Mouse (Mus musculus): Measurements from ENCODE around the gene Tmem210. TPM values are rescaled to one million over a fixed set of nuclear protein-coding genes. Genes with fewer than 3 reads are reported as not detected.

Gene Tmem210
- polyA plus RNA-seq, 2 experiments, result not detected

DNA sequence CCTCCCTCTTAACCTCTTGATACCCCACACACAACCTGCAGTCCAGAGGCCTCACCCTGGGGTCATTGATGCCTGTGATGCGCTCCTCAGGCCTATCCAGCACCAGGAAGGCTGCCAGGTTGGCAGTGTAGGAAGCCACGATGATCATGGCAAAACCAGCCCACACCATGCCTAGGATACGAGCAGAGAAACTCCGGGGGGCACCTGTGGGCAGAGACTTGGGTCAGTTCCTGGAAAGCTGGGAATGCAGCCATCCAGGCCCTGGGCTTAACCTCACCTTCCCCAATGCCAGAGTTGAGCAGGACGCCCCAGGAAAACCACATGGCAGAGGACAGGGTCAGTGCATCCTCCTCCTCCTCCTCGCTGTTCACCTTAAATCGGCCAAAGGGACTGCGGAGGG lies 9.1 kb downstream of the Tmem210 start:
- WGBS (ENCODE audit: insufficient replicate concordance), result 60% methylated on average over 8 of the region's 8 CpGs

GRCm38 (mm10) chr2:25298046-25298445 lies 10.1 kb downstream of the Tmem210 start:
- H3K36me3 ChIP-seq (replicated peaks; ENCODE audit: control insufficient read depth, insufficient read depth, low read depth), result no peaks in the 10 kb centered on the region
- H3K9ac ChIP-seq (replicated peaks), result no peak overlapping the region
- no peaks in the 10 kb centered on the region for H3K4me1 ChIP-seq (replicated peaks; ENCODE audit: control insufficient read depth in 2 of 2, insufficient read depth in 2 of 2, low read length in 1 of 2)
- H3K4me3 ChIP-seq (ENCODE audit: insufficient read depth in 1 of 2, low read depth in 2 of 2, low read length in 2 of 2), result no peak overlapping the region
- DNase-seq (ENCODE audit: low read depth in 3 of 3, low spot score in 3 of 3) (no peak), ATAC-seq (ENCODE audit: insufficient read depth) (no peak)
- 62% methylated on average over 10 of the region's 10 CpGs for WGBS (ENCODE audit: insufficient replicate concordance)
- TF ChIP-seq CTCF (IDR thresholded peaks at IDR 0.05; ENCODE audit: low read depth) (no peak), EP300 (IDR thresholded peaks at IDR 0.05; ENCODE audit: low read depth) (no peak)
- H3K9me3 ChIP-seq (ENCODE audit: control insufficient read depth, low read length), result no peaks in the 10 kb centered on the region
- H3K27me3 ChIP-seq (ENCODE audit: control insufficient read depth, insufficient read depth, low read length), result peaks cover 3% of the 10 kb centered on the region
- H3K4me2 ChIP-seq (ENCODE audit: low read depth), result no peak overlapping the region
- H3K27ac ChIP-seq, result no peak overlapping the region

More for the DNA sequence above, 9.1 kb downstream of the Tmem210 start:
- Histone ChIP-seq H3K4me3 (ENCODE audit: insufficient read depth in 1 of 2, low read depth in 2 of 2, low read length in 2 of 2) (no peak overlapping the region), H3K27ac (no peak overlapping the region), H3K9me3 (ENCODE audit: control insufficient read depth, low read length) (no peaks in the 10 kb centered on the region), H3K9ac (replicated peaks) (no peak overlapping the region), H3K4me2 (ENCODE audit: low read depth) (no peak overlapping the region), H3K36me3 (replicated peaks; ENCODE audit: control insufficient read depth, insufficient read depth, low read depth) (no peaks in the 10 kb centered on the region), H3K4me1 (replicated peaks; ENCODE audit: control insufficient read depth in 2 of 2, insufficient read depth in 2 of 2, low read length in 1 of 2) (no peaks in the 10 kb centered on the region), H3K27me3 (ENCODE audit: control insufficient read depth, insufficient read depth, low read length) (peaks cover 11% of the 10 kb centered on the region)
- ATAC-seq (ENCODE audit: insufficient read depth) (no peak), DNase-seq (ENCODE audit: low read depth in 3 of 3, low spot score in 3 of 3) (no peak)
- TF ChIP-seq EP300 (IDR thresholded peaks at IDR 0.05; ENCODE audit: low read depth), result no peak
- no peak for TF ChIP-seq CTCF (IDR thresholded peaks at IDR 0.05; ENCODE audit: low read depth)

DNA sequence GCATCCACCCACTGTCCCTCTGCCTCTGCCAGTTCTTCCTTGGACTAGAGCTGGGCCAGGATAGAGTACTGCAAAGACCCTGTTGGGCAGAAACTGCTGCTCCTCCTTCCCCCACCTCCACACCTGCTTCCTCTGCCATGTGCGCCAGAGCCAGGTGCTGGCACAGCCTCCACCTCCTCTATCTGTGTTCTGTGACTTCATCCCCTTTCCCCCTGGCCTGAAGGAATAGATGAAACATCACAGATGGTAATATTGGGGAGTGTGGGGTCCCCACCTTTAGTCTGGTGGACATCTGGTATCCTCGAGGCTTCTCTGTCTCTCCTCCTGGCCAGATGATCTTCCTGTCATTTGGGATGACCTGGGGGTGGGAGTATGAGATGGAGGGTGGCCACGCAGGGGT lies 15.5 kb downstream of the Tmem210 start:
- ATAC-seq (ENCODE audit: insufficient read depth), result no peak
- Histone ChIP-seq H3K4me1 (replicated peaks; ENCODE audit: control insufficient read depth in 2 of 2, insufficient read depth in 2 of 2, low read length in 1 of 2) (peaks cover 0 to 2% of the 10 kb centered on the region in 2 experiments; a peak in 1 of 4 replicates), H3K4me3 (ENCODE audit: insufficient read depth in 1 of 2, low read depth in 2 of 2, low read length in 2 of 2) (no peak overlapping the region), H3K27ac (no peak overlapping the region), H3K4me2 (ENCODE audit: low read depth) (no peak overlapping the region), H3K36me3 (replicated peaks; ENCODE audit: control insufficient read depth, insufficient read depth, low read depth) (no peaks in the 10 kb centered on the region), H3K9ac (replicated peaks) (no peak overlapping the region), H3K9me3 (ENCODE audit: control insufficient read depth, low read length) (no peaks in the 10 kb centered on the region), H3K27me3 (ENCODE audit: control insufficient read depth, insufficient read depth, low read length) (peaks cover 18% of the 10 kb centered on the region)
- no peak for TF ChIP-seq EP300 (IDR thresholded peaks at IDR 0.05; ENCODE audit: low read depth)
- TF ChIP-seq CTCF (IDR thresholded peaks at IDR 0.05; ENCODE audit: low read depth), result no peak
- no peak for DNase-seq (ENCODE audit: low read depth in 3 of 3, low spot score in 3 of 3)
- 46% methylated on average over 3 of the region's 3 CpGs for WGBS (ENCODE audit: insufficient replicate concordance)

DNA sequence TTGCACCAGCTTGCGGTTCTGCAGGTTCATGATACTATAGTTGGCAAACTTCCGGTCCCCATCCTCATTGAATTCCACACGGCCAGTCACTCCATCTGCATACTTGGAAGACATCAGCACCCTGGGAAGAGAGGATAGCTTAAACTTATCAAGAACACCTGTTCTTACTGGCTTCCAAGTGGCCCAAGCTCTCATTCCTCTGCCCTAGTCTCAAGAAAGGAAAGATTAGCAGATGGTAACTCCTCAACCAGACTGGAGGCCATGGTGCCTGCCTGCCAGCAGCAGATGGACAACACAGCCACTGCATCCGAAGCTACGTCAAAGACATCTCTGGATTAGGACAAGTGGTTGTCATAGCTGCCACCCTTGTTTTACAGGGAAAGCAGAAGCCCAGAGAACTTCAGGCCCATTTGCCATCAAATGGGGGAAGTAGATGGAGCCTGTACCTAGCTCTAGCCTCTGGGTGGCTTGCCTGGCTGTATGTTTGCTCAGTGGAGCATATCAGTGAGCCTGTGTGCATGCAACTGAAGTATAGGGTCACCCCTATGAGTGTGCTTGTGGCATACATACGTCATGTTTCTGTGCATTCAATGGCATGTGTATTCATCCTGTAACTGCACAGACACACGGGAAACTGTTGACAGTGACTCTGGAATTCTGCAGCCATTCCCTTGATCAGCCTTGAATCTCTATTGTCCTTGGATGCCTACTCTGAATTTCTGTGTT lies 16.1 kb downstream of the Tmem210 start:
- H3K4me3 ChIP-seq (ENCODE audit: insufficient read depth in 1 of 2, low read depth in 2 of 2, low read length in 2 of 2), result no peak overlapping the region
- no peaks in the 10 kb centered on the region for H3K9me3 ChIP-seq (ENCODE audit: control insufficient read depth, low read length)
- peaks cover 18% of the 10 kb centered on the region for H3K27me3 ChIP-seq (ENCODE audit: control insufficient read depth, insufficient read depth, low read length)
- H3K4me1 ChIP-seq (replicated peaks; ENCODE audit: control insufficient read depth in 2 of 2, insufficient read depth in 2 of 2, low read length in 1 of 2), result peaks cover 0 to 2% of the 10 kb centered on the region in 2 experiments; a peak in 1 of 4 replicates
- H3K27ac ChIP-seq, result no peak overlapping the region
- no peaks in the 10 kb centered on the region for H3K36me3 ChIP-seq (replicated peaks; ENCODE audit: control insufficient read depth, insufficient read depth, low read depth)
- ATAC-seq (ENCODE audit: insufficient read depth) (no peak), DNase-seq (ENCODE audit: low read depth in 3 of 3, low spot score in 3 of 3) (no peak)
- TF ChIP-seq CTCF (IDR thresholded peaks at IDR 0.05; ENCODE audit: low read depth), result no peak
- no peak for TF ChIP-seq EP300 (IDR thresholded peaks at IDR 0.05; ENCODE audit: low read depth)
- no peak overlapping the region for H3K4me2 ChIP-seq (ENCODE audit: low read depth)
- WGBS (ENCODE audit: insufficient replicate concordance), result 49% methylated on average over 7 of the region's 7 CpGs
- no peak overlapping the region for H3K9ac ChIP-seq (replicated peaks)

DNA sequence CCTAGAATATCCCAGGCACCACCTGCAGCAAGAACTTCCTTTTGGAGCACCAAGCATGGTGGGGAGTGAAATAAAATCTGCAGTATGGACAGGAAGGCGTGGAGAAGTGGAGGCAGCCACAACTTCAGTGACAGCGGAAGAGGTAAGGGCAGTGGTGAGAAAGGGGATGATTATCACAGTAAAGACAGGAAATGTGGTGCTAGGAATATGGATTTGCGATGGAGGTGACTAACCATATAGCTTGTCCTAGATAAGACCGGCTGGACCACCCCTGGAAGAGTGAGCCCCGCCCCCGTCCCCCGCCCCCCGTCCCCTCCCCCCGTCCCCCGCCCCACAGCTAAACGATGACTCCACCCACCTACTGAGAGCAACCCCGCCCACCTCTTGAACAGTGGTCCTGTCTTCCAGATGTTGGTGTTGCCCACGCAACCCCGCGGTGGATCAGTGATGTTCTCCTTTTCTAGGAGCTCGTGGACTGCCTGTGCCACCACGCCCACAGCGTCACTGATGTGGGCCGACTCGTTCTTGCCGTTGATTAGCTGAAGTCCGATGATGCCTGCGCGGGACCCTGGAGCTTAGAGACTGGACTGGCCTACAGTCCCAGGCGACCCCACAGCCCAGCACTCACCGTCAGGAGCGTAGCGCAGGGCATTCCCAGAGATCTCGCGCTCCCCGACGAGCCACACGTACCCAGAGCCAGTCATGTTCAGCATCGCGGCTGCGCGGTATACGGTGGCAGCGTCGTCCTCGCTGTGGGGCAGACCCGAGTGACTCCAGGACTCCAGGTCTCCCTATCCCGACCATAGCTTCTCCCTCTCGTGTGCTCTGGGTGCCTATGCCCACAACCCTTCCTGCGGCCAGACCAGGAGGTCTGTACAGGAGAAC lies 17.0 kb downstream of the Tmem210 start:
- WGBS (ENCODE audit: insufficient replicate concordance), result 2% methylated on average over 44 of the region's 45 CpGs
- TF ChIP-seq CTCF (IDR thresholded peaks at IDR 0.05; ENCODE audit: low read depth), result no peak
- TF ChIP-seq EP300 (IDR thresholded peaks at IDR 0.05; ENCODE audit: low read depth), result no peak
- H3K4me1 ChIP-seq (replicated peaks; ENCODE audit: control insufficient read depth in 2 of 2, insufficient read depth in 2 of 2, low read length in 1 of 2), result peaks cover 0 to 2% of the 10 kb centered on the region in 2 experiments; a peak in 1 of 4 replicates
- H3K36me3 ChIP-seq (replicated peaks; ENCODE audit: control insufficient read depth, insufficient read depth, low read depth), result no peaks in the 10 kb centered on the region
- no peak overlapping the region for H3K27ac ChIP-seq
- ATAC-seq (ENCODE audit: insufficient read depth) (no peak), DNase-seq (ENCODE audit: low read depth in 3 of 3, low spot score in 3 of 3) (no peak)
- H3K9me3 ChIP-seq (ENCODE audit: control insufficient read depth, low read length), result no peaks in the 10 kb centered on the region
- H3K4me3 ChIP-seq (ENCODE audit: insufficient read depth in 1 of 2, low read depth in 2 of 2, low read length in 2 of 2), result peak overlapping the region; percentile 3 to 42; a peak in 3 of 4 replicates
- H3K4me2 ChIP-seq (ENCODE audit: low read depth), result peak overlapping the region; percentile 57
- H3K27me3 ChIP-seq (ENCODE audit: control insufficient read depth, insufficient read depth, low read length), result peaks cover 21% of the 10 kb centered on the region
- no peak overlapping the region for H3K9ac ChIP-seq (replicated peaks)
